Mouse (Mus musculus) megakaryocyte, embryonic 14.5 days (primary cell): ENCODE data around the gene Kcnk12.

Experiments
- FLI1 ChIP-seq: IDR thresholded peaks from 2 replicates; pipeline ENCODE4 v1.6.1; 2012; ENCODE audit warnings: low read length, inconsistent platforms, mixed read lengths
- GATA1 ChIP-seq: IDR thresholded peaks from 3 replicates; pipeline ENCODE4 v1.6.1; 2012; ENCODE audit warnings: mixed read lengths, low read length, inconsistent platforms, borderline replicate concordance

- TF ChIP-seq GATA1 (no peak), FLI1 (no peak)
These were observed 71.1 kb downstream of the Kcnk12 start for GRCm38 (mm10) chr17:87726489-87727356.
